Mouse (Mus musculus) midbrain, embryonic 14.5 days (tissue): Measurements from ENCODE around the gene Hnrnpc. TPM values are rescaled to one million over a fixed set of nuclear protein-coding genes. Genes with fewer than 3 reads are reported as not detected.

Experiments used
- ATAC-seq: fragments of 200-750 bp; cut with Nextera tagmentation; 2 replicates; pipeline ENCODE4 v1.8.0; 2017; ENCODE audit warnings: moderate number of reproducible peaks, moderate library complexity; ENCODE audit not compliant: low FRiP score, low TSS enrichment
- DNase-seq: peaks from one replicate; pipeline ENCODE4 v3.0.0-alpha.2; 2015
- H3K27ac ChIP-seq: fragments of 300-500 bp; sonication (generic); replicated peaks from 2 replicates; pipeline ENCODE4 v1.5.1; 2014; ENCODE audit warnings: mild to moderate bottlenecking, low read depth, low read length, moderate library complexity
- H3K27me3 ChIP-seq: fragments of 300-500 bp; sonication (generic); 2 replicates; pipeline ENCODE4 v1.6.1; 2014; ENCODE audit warnings: low read length, control low read depth, mixed read lengths; ENCODE audit not compliant: control insufficient read depth, insufficient read depth
- H3K36me3 ChIP-seq: fragments of 300-500 bp; sonication (generic); 2 replicates; pipeline ENCODE4 v1.6.1; 2014; ENCODE audit warnings: low read length, control low read depth; ENCODE audit not compliant: control insufficient read depth, insufficient read depth
- H3K4me1 ChIP-seq: fragments of 300-500 bp; sonication (generic); 2 replicates; pipeline ENCODE4 v1.6.1; 2014; ENCODE audit warnings: mild to moderate bottlenecking, antibody characterized with exemption, low read length, control low read depth; ENCODE audit not compliant: control insufficient read depth, insufficient read depth
- H3K4me2 ChIP-seq: fragments of 300-500 bp; sonication (generic); 2 replicates; pipeline ENCODE4 v1.6.1; 2014; ENCODE audit warnings: mild to moderate bottlenecking, low read length, moderate library complexity
- H3K4me3 ChIP-seq: fragments of 300-500 bp; sonication (generic); replicated peaks from 2 replicates; pipeline ENCODE4 v1.5.1; 2014; ENCODE audit warnings: low read depth, low read length
- H3K9ac ChIP-seq: fragments of 300-500 bp; sonication (generic); replicated peaks from 2 replicates; pipeline ENCODE4 v1.6.1; 2014; ENCODE audit warnings: mild to moderate bottlenecking, low read length, moderate library complexity
- H3K9me3 ChIP-seq: fragments of 300-500 bp; sonication (generic); 2 replicates; pipeline ENCODE4 v1.6.1; 2016; ENCODE audit warnings: low read length, control low read depth, mixed read lengths; ENCODE audit not compliant: control insufficient read depth
- WGBS: fragments of 180-500 bp; shearing (Covaris S2); extraction: QIAGEN DNeasy Blood & Tissue Kit; methylation state at CpG from one replicate; pipeline ENCODE4 v1.1.7; 2014; 5-methylcytosine and 5-hydroxymethylcytosine counted together
- polyA plus RNA-seq: library from polyadenylated mRNA; unstranded; fragments of >200 nt; fragmentation: Nextera tagmentation; extraction: Ambion mirVana; gene quantifications from 2 replicates; pipeline ENCODE4 v1.2.1, GENCODE M21; 2014

Hnrnpc gene
- polyA plus RNA-seq, result 473 and 549 TPM in 2 replicates

DNA sequence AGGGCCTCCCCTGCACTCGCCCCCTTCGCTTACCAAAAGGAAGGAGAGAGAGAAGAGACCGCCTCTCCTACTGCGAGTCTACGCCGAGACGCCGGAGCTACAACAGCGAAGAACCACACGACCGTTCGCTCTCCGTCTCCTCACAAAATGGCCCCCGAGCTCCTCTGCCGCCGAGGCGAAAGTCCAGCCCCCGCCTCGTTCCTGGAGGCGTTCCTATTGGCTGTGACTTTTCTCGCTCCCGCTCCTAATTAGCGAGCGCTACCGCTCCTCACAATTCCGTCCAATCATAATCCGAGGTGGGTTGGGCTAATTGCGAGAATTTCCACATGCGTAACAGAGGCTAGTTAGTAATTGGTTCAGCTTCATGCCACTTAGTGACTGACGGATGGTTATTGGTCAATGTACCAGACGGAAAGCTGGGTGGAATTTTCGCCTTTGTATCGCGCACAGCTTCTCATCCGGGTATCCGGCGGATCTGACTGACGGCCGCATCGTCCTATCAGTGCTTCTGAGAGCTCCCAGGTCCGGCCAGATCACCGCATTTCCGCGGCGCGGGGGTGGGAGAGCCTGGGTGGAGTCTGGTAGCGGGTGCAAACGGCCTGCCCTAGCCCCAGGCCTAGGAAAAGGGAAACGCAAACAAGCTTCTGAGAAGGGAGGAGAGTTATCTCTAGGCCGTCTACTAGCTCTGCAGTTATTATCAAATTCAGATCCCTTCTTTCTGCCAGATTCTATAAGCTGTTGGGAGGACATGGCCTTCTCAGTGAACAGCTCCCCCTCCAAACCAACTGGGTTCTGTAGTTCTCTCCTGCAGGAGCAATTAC lies at the start of gene Hnrnpc:
Gene Hnrnpc, minus strand, starts transcription at position 173 of the 821 bp plus-strand sequence.
- peak; percentile 100 for DNase-seq
- Histone ChIP-seq H3K4me3 (peak within 1 kb of the TSS; percentile 99), H3K36me3 (no peaks in the 10 kb centered on the region; the same call in 1 of the 2 replicates), H3K9me3 (no peaks in the 10 kb centered on the region), H3K4me1 (peaks cover 29% of the 10 kb centered on the region), H3K27ac (peak within 1 kb of the TSS; percentile 97), H3K27me3 (no peaks in the 10 kb centered on the region), H3K4me2 (peak within 1 kb of the TSS; percentile 77), H3K9ac (peak within 1 kb of the TSS; percentile 97)
- ATAC-seq, result peak; percentile 99
- under 1% methylated on average over 50 of the region's 50 CpGs for WGBS

DNA sequence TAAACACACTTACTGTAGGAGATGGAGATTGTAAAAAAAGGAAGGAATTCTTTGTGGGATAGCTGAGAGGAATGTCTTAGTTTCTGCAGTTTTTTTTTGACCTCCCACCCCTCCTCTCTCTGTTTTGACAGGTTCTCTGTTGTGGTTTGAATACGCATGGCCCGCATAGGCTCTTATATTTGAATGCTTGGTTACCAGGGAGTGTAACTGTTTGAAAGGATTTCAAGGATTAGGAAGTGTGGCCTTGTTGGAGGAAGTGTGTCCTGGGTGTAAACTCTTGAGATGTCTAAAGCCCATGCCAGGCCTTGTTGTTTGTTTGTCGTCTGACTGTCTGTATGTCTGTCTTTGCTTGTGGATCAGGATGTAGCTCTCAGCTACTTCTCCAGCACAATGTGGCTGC lies 48.8 kb upstream of the Hnrnpc start:
- Histone ChIP-seq H3K4me3 (no peak overlapping the region), H3K27ac (no peak overlapping the region), H3K4me1 (peaks cover 3% of the 10 kb centered on the region; the same call in 1 of the 2 replicates), H3K27me3 (no peaks in the 10 kb centered on the region), H3K4me2 (peak overlapping the region; percentile 24; the same call in 1 of the 2 replicates), H3K36me3 (peaks cover under 1% of the 10 kb centered on the region; the same call in 1 of the 2 replicates), H3K9ac (no peak overlapping the region), H3K9me3 (no peaks in the 10 kb centered on the region)
- WGBS, result 10% methylated on average over 3 of the region's 3 CpGs
- ATAC-seq, result no peak
- peak; percentile 20 for DNase-seq

DNA sequence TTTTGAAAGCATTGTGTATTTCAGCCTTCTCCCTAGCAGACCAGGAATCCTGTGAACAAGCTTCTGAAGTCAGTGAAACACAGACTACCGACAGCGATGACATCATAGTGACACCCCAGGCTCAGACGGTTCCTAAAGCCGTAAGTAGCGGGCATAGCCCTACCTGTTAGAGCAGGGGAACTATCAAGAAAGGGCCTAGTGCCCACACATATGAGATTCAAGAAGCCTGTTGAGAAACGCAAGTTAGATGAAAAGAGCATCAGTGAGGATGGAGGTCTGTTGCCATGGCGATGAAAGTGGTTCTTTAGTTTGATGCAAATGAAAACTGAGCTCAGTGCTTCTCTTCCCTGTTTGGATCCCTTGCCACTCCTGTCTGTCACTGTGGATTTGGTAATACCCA lies 48.4 kb upstream of the Hnrnpc start:
- Histone ChIP-seq H3K9me3 (no peaks in the 10 kb centered on the region), H3K27ac (no peak overlapping the region), H3K9ac (no peak overlapping the region), H3K4me3 (no peak overlapping the region), H3K4me1 (peaks cover 3% of the 10 kb centered on the region; the same call in 1 of the 2 replicates), H3K27me3 (no peaks in the 10 kb centered on the region), H3K36me3 (no peaks in the 10 kb centered on the region), H3K4me2 (peak overlapping the region; percentile 24)
- DNase-seq (peak; percentile 78), ATAC-seq (peak; percentile 43; the same call in 1 of the 2 replicates)
- WGBS, result 18% methylated on average over 7 of the region's 7 CpGs

DNA sequence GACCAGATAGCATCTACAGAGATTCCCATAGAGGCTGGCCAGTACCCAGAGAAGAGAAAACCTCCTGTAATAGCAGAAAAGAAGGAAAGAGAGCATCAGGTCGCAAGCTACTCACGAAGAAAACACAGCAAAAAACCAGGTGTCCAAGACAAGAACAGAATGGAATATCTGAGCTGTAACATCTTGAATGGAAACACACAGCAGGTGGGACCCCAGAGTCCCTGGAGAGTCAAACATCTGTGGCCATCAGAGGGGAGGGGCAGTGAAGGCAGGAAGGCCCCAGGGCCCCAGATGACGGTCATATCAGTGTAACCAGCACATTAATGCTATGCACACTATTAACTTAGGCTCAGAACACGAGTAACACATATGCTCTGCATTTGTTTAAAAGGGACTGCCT lies 46.1 kb upstream of the Hnrnpc start:
- no peak overlapping the region for H3K4me3 ChIP-seq
- peaks cover 3% of the 10 kb centered on the region; the same call in 1 of the 2 replicates for H3K4me1 ChIP-seq
- H3K27me3 ChIP-seq, result no peaks in the 10 kb centered on the region
- 53% methylated on average over 4 of the region's 4 CpGs for WGBS
- ATAC-seq (no peak), DNase-seq (no peak)
- H3K27ac ChIP-seq, result no peak overlapping the region
- no peaks in the 10 kb centered on the region for H3K9me3 ChIP-seq
- no peak overlapping the region for H3K4me2 ChIP-seq
- H3K36me3 ChIP-seq, result no peaks in the 10 kb centered on the region
- H3K9ac ChIP-seq, result no peak overlapping the region

DNA sequence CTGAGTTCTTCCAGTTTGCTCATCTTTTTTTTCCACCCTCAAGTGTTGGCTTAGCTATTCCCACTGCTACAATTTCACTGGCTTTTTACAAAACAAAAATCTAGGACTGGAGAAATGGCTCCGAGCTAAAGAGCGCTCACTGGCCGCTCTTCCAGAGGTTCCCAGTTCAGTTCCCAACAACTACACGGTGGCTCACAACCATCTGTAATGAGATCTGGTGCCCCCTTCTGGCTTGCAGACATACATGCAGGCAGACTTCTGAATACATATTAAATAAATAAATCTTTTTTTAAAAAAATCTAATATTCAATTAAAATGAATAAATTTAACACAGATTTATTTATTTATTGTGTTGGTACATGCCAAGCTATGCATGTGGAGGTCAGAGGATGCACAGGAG lies 42.7 kb upstream of the Hnrnpc start:
- H3K4me2 ChIP-seq, result no peak overlapping the region
- H3K27ac ChIP-seq, result no peak overlapping the region
- ATAC-seq, result no peak
- H3K27me3 ChIP-seq, result no peaks in the 10 kb centered on the region
- H3K9ac ChIP-seq, result no peak overlapping the region
- H3K4me3 ChIP-seq, result no peak overlapping the region
- no peaks in the 10 kb centered on the region for H3K36me3 ChIP-seq
- peak; percentile 46 for DNase-seq
- H3K9me3 ChIP-seq, result no peaks in the 10 kb centered on the region
- H3K4me1 ChIP-seq, result no peaks in the 10 kb centered on the region
- 63% methylated on average over 4 of the region's 4 CpGs for WGBS

DNA sequence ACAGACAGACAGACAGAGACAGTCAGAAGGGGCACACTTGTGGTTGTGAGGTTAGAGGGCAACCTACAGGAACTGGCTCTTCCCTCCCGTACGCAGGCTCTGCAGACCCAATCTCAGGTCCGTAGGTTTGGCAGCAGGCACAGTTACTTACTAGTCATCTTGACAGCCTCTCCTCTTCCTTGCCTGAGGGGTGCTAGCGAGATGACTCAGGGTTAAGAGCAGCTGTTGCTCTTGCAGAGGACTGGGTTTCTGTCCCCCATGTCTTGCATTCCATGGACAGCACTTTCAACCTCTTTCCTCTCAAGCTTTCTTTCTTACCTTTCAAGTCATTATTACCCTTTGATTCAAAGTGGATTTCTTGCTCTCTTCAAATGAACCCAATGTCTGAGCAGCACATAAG lies 40.3 kb upstream of the Hnrnpc start:
- no peak for ATAC-seq
- no peak overlapping the region for H3K4me2 ChIP-seq
- no peak for DNase-seq

DNA sequence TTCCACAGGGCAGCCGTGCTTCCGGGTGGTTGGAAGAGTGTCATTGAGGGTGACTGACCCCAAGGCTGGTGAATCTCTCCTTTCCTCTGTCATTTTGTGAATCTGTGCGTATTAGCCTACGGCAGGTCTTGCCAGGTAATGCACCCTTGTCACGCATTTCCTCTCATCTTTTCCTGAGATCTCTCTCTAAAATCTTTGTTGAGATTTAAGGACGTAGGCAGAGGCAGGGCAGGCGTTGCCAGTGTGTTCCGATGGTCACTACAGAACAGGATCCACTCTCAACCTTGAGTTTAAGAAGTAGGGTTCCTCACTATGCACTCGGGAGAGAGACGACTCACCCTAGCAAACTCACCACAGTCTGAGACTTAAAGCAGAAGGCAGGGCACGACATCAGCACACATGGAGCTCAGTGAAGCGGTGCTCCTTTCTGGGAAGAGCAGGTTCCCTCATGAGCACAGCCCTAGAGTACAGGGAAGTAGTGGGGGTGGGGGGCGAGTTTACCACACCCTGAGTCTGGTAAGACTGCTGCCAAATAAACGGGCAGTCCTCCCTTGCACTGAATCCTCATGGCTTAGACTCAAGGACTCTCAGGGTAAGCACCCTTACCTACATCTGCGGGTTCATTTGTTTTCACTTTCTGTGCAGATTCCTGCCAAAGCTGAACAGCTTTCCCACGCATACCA lies 37.8 kb upstream of the Hnrnpc start:
- Histone ChIP-seq H3K4me2 (no peak overlapping the region), H3K4me3 (no peak overlapping the region), H3K27me3 (no peaks in the 10 kb centered on the region), H3K9ac (no peak overlapping the region), H3K27ac (no peak overlapping the region), H3K36me3 (no peaks in the 10 kb centered on the region), H3K9me3 (no peaks in the 10 kb centered on the region), H3K4me1 (no peaks in the 10 kb centered on the region)
- 75% methylated on average over 16 of the region's 16 CpGs for WGBS
- no peak for ATAC-seq
- no peak for DNase-seq

More for the DNA sequence above, 40.3 kb upstream of the Hnrnpc start:
- Histone ChIP-seq H3K4me3 (no peak overlapping the region), H3K27me3 (no peaks in the 10 kb centered on the region), H3K27ac (no peak overlapping the region), H3K36me3 (no peaks in the 10 kb centered on the region), H3K4me1 (no peaks in the 10 kb centered on the region), H3K9ac (no peak overlapping the region), H3K9me3 (no peaks in the 10 kb centered on the region)
- 89% methylated on average over 4 of the region's 4 CpGs for WGBS

DNA sequence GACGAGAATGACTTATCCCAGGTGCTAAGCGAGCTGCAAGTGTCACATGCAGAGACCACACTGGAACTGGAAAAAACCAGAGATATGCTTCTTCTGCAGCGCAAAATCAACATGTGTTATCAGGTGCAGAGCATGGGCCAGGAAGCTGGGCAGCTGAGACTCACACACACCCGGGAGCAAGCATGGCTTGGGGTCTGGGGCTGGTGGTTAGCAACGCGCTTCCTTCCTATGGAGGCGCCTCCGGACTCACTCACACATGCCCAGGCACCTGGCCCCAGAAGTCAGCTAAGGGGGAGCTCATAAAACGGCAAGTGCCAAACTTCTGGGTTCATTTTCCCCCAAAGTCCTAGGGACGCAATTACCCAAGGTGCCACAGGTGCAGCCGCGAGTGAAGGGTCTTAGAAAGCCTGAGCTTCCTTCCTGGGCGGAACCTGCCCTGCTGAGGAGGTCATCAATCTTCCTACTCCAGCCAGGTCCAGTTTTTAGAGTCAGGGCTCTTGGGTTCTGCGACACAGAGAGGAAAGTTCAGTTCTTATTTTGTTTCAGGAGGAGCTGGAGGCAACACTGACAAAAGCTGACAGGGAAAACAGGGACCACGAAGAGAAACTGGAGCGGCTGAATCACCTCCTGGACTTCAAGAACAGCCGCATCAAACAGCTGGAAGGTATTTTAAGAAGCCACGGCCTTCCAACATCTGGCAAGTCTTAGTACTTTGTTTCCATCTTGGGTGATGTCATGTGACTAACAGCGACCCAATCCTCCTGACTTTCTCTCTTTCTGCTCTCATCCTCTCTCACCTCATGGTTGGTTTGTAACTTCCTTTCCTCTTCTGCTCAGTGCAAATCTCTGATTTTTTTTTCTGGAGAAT lies 37.0 kb upstream of the Hnrnpc start:
- no peaks in the 10 kb centered on the region for H3K27me3 ChIP-seq
- H3K27ac ChIP-seq, result no peak overlapping the region
- no peak overlapping the region for H3K9ac ChIP-seq
- H3K4me2 ChIP-seq, result no peak overlapping the region
- 82% methylated on average over 19 of the region's 19 CpGs for WGBS
- DNase-seq, result no peak
- no peak overlapping the region for H3K4me3 ChIP-seq
- no peaks in the 10 kb centered on the region for H3K9me3 ChIP-seq
- H3K4me1 ChIP-seq, result no peaks in the 10 kb centered on the region
- H3K36me3 ChIP-seq, result no peaks in the 10 kb centered on the region
- ATAC-seq, result no peak
